Mouse (Mus musculus) kidney, adult 18-20 months (tissue): ENCODE data around the gene Rps21.

Experiments used
- DNase-seq: peaks from one replicate; pipeline ENCODE4 v3.0.0; 2021

The Rps21 gene

DNA sequence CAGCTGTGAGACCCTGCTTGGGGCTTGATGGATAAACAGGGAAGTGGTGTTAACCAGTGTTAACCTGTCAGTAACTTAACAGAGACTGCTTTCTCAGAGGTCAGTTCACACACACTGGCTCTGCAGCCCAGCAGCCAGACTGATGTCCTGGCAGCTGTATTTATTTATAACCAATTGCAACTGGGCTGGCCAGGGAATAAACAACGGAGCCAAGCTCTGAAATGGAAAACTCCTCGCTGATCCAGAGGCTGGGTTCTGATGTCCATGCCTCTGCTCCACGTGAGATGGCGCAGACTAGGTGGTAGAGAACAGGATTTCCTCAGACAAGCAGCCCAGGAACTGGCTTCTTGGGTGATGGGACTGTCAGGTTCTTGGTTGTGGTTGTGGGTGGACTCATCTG lies 34.8 kb downstream of the Rps21 start:
- no peak for DNase-seq

DNA sequence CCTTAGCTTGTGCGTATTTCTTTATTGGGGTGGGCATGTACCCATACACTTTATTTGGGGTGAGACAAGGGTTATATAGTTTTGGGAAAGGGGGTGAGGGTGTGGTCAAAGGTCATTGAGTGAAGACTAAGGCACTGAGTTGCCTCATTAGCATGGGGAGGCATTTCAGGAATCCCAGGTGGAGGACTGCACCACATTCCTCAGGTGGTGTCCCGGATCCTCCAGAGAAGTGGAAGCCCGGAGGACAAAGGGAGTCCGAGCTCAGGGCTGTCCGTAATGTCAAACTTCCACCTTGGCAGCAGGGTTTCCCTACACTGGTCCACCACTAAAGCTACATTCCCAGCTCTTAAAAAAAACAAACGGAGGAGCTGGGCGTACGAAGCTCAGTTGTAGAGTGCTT lies 35.7 kb downstream of the Rps21 start:
- DNase-seq, result no peak

DNA sequence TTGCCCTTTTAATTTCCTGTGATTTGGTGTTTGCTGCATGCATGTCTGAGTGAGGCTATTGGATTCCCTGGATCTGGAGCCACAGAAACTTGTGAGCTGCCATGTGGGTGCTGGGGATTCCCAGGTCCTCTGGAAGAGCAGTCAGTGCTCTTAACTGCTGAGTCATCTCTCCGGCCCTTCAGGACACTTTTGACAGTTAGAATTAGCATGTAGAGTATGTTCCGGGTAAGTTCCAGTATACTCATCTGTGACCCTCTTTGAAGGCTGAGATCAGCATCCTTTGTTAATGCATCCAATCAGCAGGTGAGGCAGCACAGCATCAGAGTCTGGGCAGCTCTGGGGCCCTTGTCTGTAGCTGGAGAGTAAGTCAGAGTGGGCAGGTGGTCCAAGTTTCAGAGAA lies 43.1 kb downstream of the Rps21 start:
- no peak for DNase-seq

DNA sequence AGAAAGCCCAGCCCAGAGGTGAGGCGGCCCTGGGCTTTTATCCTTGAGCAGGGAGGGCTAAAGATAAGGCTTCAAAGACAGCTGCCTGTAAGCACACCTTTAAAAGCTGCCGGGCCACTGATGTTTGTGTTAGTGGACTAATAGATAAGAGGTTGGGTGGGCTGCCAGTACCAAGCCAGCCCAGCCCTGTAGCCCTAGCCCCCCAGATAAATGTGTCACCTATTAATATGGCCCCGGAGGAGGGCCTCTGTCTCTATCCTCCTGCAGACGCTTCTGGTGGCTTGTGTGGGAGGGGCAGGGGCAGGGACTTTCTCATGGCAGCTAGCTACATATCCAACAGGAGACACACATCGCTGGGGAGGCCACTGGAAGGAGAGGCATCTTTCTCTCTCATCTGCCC lies 43.6 kb downstream of the Rps21 start:
- DNase-seq, result no peak

DNA sequence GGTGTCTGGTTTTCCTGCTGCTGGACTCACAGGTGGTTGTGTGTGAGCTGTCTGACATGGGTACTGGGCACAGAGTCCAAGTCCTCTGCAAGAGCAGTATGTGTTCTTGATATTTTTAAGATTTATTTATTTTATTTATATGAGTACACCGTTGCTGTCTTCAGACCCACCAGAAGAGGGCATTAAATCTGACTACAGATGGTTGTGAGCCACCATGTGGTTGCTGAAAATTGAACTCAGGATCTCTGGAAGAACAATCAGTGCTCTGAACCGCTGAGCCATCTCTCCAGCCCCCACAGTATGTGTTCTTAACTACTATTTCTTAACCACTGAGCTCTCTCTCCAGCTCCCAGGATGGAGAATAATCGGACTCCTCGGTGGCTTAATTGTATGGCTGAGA lies 45.0 kb downstream of the Rps21 start:
- no peak for DNase-seq

DNA sequence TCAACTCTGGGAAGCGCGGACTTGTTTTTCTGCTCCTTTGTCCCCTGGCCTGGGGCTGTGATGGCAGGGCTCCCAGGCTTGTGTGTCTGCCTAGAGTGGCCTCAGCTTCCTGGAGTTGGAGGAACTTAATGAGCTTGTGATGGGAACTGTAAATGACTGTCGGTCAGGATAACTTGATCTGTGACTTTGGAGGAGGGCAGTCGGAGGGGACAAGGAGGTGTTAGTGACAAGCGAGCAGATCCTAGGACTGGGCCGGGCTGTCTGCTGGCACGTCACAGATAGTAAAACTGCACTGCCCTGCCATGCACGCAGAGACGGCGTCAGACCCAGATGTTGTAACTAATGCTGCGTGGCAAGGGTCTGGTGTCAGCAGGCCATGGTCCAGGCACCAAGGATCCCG lies 46.3 kb downstream of the Rps21 start:
- DNase-seq, result no peak

DNA sequence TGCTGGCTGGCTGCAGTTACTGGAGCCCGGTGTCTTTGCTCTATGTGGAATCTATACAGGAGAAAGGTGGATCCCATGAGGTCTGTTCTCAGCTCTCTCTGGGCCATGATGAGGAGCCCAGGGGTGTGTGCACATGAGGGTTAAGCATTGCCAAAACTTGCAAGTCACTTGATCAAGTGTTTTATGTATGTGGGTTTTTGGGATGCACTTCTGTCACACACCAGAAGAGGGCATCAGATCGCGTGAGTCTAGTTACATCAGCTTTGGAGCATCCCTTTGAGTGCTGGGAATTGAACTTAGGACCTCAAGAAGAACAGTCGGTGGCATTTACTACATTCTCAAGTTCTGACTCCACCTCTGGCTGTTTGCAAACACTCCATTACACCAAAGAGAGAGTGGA lies 47.4 kb downstream of the Rps21 start:
- no peak for DNase-seq

DNA sequence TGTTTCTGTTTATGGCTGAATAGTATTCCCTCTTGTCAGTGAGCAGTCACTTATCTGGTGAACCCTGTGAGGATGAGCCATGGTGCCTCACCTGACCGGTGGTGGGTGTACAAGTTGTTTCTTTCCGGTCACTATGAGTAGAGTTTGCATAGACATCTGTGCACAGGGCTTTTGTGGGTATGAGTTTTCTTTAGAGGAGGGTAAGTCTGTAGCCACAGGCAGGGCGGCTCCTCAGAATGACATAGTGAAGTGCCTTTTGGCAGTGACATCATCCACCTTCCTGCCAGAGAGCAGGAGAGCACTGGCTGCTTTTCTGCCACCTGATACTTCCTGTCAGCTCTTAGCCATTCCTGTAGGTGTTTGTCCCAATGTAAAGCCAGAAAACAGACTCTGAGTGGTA lies 48.3 kb downstream of the Rps21 start:
- DNase-seq, result no peak

DNA sequence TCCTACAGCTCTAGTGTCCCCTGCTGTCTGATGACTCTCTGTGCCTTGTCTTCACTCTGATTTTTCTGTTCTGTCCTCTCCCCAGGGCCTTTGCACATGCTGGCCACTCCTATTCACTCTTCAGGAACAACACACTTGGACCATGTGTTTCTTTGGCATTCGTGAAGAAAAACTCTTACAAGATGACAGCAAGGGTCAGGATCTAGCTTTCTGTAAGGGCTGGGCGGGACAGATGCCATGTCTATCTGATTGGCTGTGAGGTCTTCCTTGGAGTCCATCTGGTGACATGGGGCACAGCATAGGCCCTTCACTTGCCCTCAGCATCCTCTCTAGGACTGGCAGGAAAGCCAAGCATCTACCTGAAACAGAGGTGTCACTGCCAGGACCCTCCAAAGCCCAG lies 48.8 kb downstream of the Rps21 start:
- DNase-seq, result no peak

DNA sequence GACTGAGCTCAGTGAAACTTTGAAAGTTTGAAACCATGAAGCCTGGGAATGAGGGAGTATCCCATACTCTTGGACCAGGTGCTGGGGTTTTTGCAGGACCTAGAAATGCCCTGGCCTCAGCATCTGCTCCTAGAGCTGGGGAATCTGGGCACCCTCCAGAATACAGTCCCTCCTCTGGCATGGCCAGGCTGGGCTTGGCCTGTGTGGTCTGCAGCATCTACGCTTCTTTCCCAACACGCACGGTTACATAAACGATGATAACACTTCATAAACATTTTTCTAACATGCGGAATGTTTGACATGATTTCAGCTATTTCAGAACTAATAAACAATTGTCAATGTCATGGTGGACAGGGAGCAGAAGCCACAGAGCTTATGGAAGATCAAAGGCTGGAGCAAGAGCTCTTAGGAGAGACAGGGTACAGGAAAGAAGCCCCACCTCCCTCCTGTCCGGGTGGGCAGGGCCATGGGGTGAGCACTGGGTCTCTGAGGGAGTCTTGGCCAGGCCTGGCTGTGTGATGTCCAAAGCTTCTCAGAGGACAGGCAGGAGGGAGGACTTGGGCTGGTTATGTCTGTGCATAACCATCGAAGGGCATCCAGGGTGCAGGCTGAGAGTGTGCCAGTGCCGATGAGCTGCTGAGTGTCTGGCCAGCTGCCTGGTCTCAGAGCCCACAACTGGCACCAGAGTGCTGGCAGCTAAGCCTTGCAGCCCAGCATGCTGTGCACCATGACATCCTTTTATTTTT lies 49.4 kb downstream of the Rps21 start:
- no peak for DNase-seq

DNA sequence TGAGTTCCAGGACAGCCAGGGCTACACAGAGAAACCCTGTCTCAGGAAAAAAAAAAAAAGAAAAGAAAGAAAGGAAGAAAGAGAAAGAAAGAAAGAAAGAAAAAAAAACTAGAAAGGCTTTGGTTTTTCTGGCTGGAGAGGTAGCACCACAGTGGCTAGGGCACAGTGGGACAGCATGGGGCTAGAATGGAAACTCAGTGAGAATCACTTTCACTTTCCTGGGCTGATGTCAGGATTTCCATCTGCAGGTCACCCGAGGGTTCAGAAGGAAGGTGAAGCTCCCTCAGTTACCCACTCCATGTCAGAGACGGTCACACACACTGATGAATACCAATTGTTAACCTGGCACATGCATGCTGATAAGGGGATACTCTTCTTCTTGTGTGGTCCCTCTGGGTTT lies 50.5 kb downstream of the Rps21 start:
- no peak for DNase-seq
